Mouse (Mus musculus): ENCODE measurements around the gene Nid1.

The Nid1 gene

GRCm38 (mm10) chr13:13548431-13549190, 111.3 kb downstream of the Nid1 start:
- DNase-seq = no peak

GRCm38 (mm10) chr13:13549687-13550660, 112.6 kb downstream of the Nid1 start:
- no peak for DNase-seq

GRCm38 (mm10) chr13:13552020-13552419, 114.7 kb downstream of the Nid1 start:
- no peak for DNase-seq

- DNase-seq = no peak
Measured at GRCm38 (mm10) chr13:13553660-13554059, 116.3 kb downstream of the Nid1 start.

GRCm38 (mm10) chr13:13555196-13555595, 117.8 kb downstream of the Nid1 start:
- DNase-seq = no peak

- DNase-seq = peak; percentile 50 to 53
Measured at GRCm38 (mm10) chr13:13557001-13557743, 119.8 kb downstream of the Nid1 start.

- no peak for DNase-seq
Measured at GRCm38 (mm10) chr13:13558251-13558650, 120.9 kb downstream of the Nid1 start.

- DNase-seq = no peak
Measured at GRCm38 (mm10) chr13:13558900-13559299, 121.5 kb downstream of the Nid1 start.

Measured in cerebellum, postnatal 25 days (tissue).